Mouse (Mus musculus): ENCODE data around the gene Pde5a. TPM values are rescaled to one million over a fixed set of nuclear protein-coding genes. Genes with fewer than 3 reads are reported as not detected.

Pde5a gene
- polyA plus RNA-seq, 1 experiment from 2014 or later = 60.0 TPM

- 83% methylated on average over 1 of the region's 1 CpGs for WGBS
- H3K36me3 ChIP-seq (ENCODE audit: control insufficient read depth, insufficient read depth, low read length) = no peaks in the 10 kb centered on the region
- no peak overlapping the region for H3K9ac ChIP-seq (replicated peaks; ENCODE audit: low read depth, low read length)
- H3K4me2 ChIP-seq (replicated peaks; ENCODE audit: low read depth, low read length) = no peak overlapping the region
- no peaks in the 10 kb centered on the region for H3K9me3 ChIP-seq (ENCODE audit: control insufficient read depth, low read depth, low read length)
- no peak overlapping the region for H3K27ac ChIP-seq (ENCODE audit: low read length)
- no peak for ATAC-seq (ENCODE audit: insufficient number of reproducible peaks, insufficient read depth, low FRiP score, low read depth)
- no peak overlapping the region for H3K4me3 ChIP-seq (ENCODE audit: low read depth, low read length)
- H3K4me1 ChIP-seq (ENCODE audit: control insufficient read depth, insufficient read depth, low read length) = no peaks in the 10 kb centered on the region
- no peaks in the 10 kb centered on the region for H3K27me3 ChIP-seq (ENCODE audit: control insufficient read depth, insufficient read depth, low read length)
Measured at GRCm38 (mm10) chr3:122871596-122871995, 142.8 kb downstream of the Pde5a start.

DNA sequence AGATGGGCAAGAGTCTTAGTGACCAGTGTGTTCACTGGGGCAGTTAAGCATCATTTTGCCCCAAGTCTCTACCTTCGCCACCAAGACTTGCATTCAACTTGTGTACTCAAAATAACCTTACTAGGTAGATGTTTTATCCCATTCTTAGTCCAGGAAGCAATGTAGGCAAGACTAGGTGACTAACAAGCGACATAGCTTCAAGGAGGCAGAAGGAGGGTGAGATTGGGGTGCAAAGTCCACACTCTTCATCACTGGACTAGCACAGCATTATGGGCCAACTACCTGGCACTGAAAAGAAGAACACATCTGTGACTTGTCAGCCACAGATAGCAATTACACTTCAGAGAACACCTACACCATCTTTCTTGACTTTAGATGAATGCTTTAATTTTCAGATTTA, 148.1 kb downstream of the Pde5a start:
- no peaks in the 10 kb centered on the region for H3K27me3 ChIP-seq (ENCODE audit: control insufficient read depth, insufficient read depth, low read length)
- no peak for ATAC-seq (ENCODE audit: insufficient number of reproducible peaks, insufficient read depth, low FRiP score, low read depth)
- no peak overlapping the region for H3K9ac ChIP-seq (replicated peaks; ENCODE audit: low read depth, low read length)
- no peak overlapping the region for H3K27ac ChIP-seq (ENCODE audit: low read length)
- H3K9me3 ChIP-seq (ENCODE audit: control insufficient read depth, low read depth, low read length) = no peaks in the 10 kb centered on the region
- no peaks in the 10 kb centered on the region for H3K4me1 ChIP-seq (ENCODE audit: control insufficient read depth, insufficient read depth, low read length)
- no peak overlapping the region for H3K4me2 ChIP-seq (replicated peaks; ENCODE audit: low read depth, low read length)
- 90% methylated on average over 2 of the region's 2 CpGs for WGBS
- no peak overlapping the region for H3K4me3 ChIP-seq (ENCODE audit: low read depth, low read length)
- H3K36me3 ChIP-seq (ENCODE audit: control insufficient read depth, insufficient read depth, low read length) = no peaks in the 10 kb centered on the region

DNA sequence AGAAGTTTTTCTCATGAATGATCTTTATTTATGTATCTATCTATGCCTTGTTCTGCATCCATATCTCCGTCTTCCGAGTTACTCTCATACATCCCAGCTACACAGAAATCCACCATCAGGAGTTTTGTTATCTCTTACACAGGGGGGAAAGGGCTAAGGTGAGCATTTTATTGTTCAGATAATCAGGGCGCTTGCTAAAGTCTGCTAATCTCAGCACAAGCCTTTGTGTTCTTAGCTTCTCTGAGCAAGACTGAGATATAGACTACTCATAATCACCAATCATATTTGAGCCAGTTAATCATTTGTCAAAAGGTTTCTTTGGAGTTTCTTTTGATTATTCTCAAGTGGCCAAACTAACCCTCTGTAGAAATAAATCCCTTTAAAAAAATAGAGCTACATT, 148.8 kb downstream of the Pde5a start:
- no peaks in the 10 kb centered on the region for H3K4me1 ChIP-seq (ENCODE audit: control insufficient read depth, insufficient read depth, low read length)
- no peak for ATAC-seq (ENCODE audit: insufficient number of reproducible peaks, insufficient read depth, low FRiP score, low read depth)
- H3K4me2 ChIP-seq (replicated peaks; ENCODE audit: low read depth, low read length) = no peak overlapping the region
- H3K9me3 ChIP-seq (ENCODE audit: control insufficient read depth, low read depth, low read length) = no peaks in the 10 kb centered on the region
- no peak overlapping the region for H3K9ac ChIP-seq (replicated peaks; ENCODE audit: low read depth, low read length)
- no peaks in the 10 kb centered on the region for H3K36me3 ChIP-seq (ENCODE audit: control insufficient read depth, insufficient read depth, low read length)
- no peak overlapping the region for H3K4me3 ChIP-seq (ENCODE audit: low read depth, low read length)
- WGBS = 71% methylated on average over 3 of the region's 3 CpGs
- no peak overlapping the region for H3K27ac ChIP-seq (ENCODE audit: low read length)
- H3K27me3 ChIP-seq (ENCODE audit: control insufficient read depth, insufficient read depth, low read length) = no peaks in the 10 kb centered on the region

DNA sequence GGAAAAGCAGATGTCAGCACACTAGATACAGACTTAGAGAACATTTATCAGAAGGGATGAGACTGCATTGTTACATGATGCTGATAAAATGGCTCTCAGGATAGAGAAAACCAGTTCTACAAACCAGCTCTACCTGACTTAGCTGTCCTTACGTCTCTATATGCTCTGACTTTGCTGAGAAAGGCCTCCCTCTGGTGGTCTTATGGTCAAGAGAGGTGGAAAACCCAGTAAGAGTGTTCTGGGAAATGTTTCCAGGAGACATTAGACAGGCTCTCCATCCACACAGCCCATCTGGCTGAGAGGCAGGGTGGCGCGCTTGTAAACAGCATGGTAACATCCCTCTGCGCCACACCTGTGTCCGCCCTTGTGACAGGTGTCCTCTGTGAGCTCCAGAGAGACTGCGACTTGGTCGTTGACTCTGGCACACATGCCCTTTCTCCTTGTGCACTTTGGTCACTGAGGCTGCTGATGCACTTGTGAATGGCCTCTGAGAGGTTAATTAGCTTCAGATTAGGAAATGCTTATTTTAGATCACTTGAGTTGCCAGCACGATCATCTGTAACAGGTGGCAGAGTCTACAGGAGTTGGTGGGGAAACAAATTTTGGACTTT, 150.1 kb downstream of the Pde5a start:
- H3K9me3 ChIP-seq (ENCODE audit: control insufficient read depth, low read depth, low read length) = no peaks in the 10 kb centered on the region
- H3K4me1 ChIP-seq (ENCODE audit: control insufficient read depth, insufficient read depth, low read length) = no peaks in the 10 kb centered on the region
- no peaks in the 10 kb centered on the region for H3K27me3 ChIP-seq (ENCODE audit: control insufficient read depth, insufficient read depth, low read length)
- 78% methylated on average over 8 of the region's 8 CpGs for WGBS
- ATAC-seq (ENCODE audit: insufficient number of reproducible peaks, insufficient read depth, low FRiP score, low read depth) = no peak
- no peaks in the 10 kb centered on the region for H3K36me3 ChIP-seq (ENCODE audit: control insufficient read depth, insufficient read depth, low read length)
- no peak overlapping the region for H3K4me2 ChIP-seq (replicated peaks; ENCODE audit: low read depth, low read length)
- H3K4me3 ChIP-seq (ENCODE audit: low read depth, low read length) = no peak overlapping the region
- H3K27ac ChIP-seq (ENCODE audit: low read length) = no peak overlapping the region
- no peak overlapping the region for H3K9ac ChIP-seq (replicated peaks; ENCODE audit: low read depth, low read length)

DNA sequence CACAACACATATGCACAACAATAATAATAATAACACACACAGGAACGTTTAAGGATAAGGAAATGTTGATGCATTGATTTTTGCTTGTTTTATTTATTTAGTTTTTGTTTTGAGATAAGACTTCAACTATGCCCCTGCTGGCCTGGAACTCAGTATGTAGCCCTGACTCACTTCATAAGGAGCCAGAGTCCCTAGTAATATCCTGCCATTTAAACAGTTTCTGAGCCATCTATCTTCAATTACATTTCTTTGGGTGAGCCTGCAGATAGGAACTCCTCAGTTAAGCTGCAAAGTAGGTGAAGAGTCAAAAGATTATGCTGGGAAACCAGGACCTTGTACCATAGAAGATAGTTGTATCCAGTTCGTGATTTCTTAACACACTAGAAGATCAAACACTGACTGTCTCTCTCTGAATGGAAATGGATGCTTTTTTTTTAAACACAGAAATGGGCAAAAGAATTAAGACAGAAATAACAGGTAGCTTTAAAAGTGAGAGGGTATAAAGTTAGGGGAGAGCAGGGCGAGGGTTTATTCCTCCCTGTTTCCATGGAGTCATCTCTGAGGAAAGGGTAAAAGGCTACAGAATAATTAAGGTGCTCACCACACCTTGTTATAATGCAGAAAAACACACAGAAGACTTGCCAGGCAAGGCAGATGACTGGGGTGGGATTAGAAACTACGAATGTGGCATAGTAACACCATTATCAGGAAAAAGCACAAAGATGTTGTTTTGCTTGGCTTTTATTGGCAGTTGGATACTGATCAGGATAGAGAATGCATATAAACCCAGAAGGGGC, 159.0 kb downstream of the Pde5a start:
- Histone ChIP-seq H3K4me2 (replicated peaks; ENCODE audit: low read depth, low read length) (no peak overlapping the region), H3K9ac (replicated peaks; ENCODE audit: low read depth, low read length) (no peak overlapping the region), H3K27ac (ENCODE audit: low read length) (peak overlapping the region; percentile 40; the same call in 1 of the 2 replicates), H3K36me3 (ENCODE audit: control insufficient read depth, insufficient read depth, low read length) (no peaks in the 10 kb centered on the region), H3K9me3 (ENCODE audit: control insufficient read depth, low read depth, low read length) (no peaks in the 10 kb centered on the region), H3K4me1 (ENCODE audit: control insufficient read depth, insufficient read depth, low read length) (no peaks in the 10 kb centered on the region), H3K27me3 (ENCODE audit: control insufficient read depth, insufficient read depth, low read length) (no peaks in the 10 kb centered on the region), H3K4me3 (ENCODE audit: low read depth, low read length) (no peak overlapping the region)
- 59% methylated on average over 4 of the region's 4 CpGs for WGBS
- ATAC-seq (ENCODE audit: insufficient number of reproducible peaks, insufficient read depth, low FRiP score, low read depth) = peak; percentile 33; the same call in 1 of the 2 replicates

DNA sequence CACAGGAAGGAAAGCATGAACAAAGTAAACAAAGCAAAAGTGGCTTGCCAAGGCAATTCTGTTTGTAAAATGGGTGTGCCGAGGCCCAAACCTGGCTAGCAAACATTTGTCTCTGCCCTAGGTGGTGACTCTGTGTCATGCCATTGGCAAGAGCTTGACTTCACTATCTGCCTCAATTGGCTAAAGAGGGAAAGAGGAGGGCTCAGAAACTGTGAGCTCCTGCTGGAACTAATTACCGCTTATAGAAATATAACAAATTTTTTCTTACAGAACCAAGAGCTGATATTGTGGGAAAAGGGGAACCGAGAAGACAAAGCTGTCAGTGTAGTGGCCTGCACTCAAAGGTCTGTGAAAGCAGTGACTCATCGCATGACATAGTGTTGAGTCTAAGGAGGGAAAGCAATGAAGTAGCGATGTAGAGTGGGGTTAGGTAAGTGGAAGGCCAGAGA, 159.6 kb downstream of the Pde5a start:
- H3K9me3 ChIP-seq (ENCODE audit: control insufficient read depth, low read depth, low read length) = no peaks in the 10 kb centered on the region
- no peak overlapping the region for H3K4me3 ChIP-seq (ENCODE audit: low read depth, low read length)
- peak; percentile 71 for ATAC-seq (ENCODE audit: insufficient number of reproducible peaks, insufficient read depth, low FRiP score, low read depth)
- no peaks in the 10 kb centered on the region for H3K27me3 ChIP-seq (ENCODE audit: control insufficient read depth, insufficient read depth, low read length)
- H3K4me1 ChIP-seq (ENCODE audit: control insufficient read depth, insufficient read depth, low read length) = no peaks in the 10 kb centered on the region
- peak overlapping the region; percentile 52; the same call in 1 of the 2 replicates for H3K27ac ChIP-seq (ENCODE audit: low read length)
- H3K4me2 ChIP-seq (replicated peaks; ENCODE audit: low read depth, low read length) = no peak overlapping the region
- H3K36me3 ChIP-seq (ENCODE audit: control insufficient read depth, insufficient read depth, low read length) = no peaks in the 10 kb centered on the region
- no peak overlapping the region for H3K9ac ChIP-seq (replicated peaks; ENCODE audit: low read depth, low read length)
- WGBS = 63% methylated on average over 5 of the region's 5 CpGs

GRCm38 (mm10) chr3:122894772-122895171, 166.0 kb downstream of the Pde5a start, which contains the start of gene Fabp2:
Fabp2 (plus strand) TSS chr3:122895072.
- Histone ChIP-seq H3K9me3 (ENCODE audit: control insufficient read depth, low read depth, low read length) (no peaks in the 10 kb centered on the region), H3K9ac (replicated peaks; ENCODE audit: low read depth, low read length) (no peak within 1 kb of the TSS), H3K27me3 (ENCODE audit: control insufficient read depth, insufficient read depth, low read length) (no peaks in the 10 kb centered on the region), H3K4me2 (replicated peaks; ENCODE audit: low read depth, low read length) (no peak within 1 kb of the TSS), H3K36me3 (ENCODE audit: control insufficient read depth, insufficient read depth, low read length) (no peaks in the 10 kb centered on the region), H3K4me1 (ENCODE audit: control insufficient read depth, insufficient read depth, low read length) (no peaks in the 10 kb centered on the region), H3K27ac (ENCODE audit: low read length) (no peak within 1 kb of the TSS), H3K4me3 (ENCODE audit: low read depth, low read length) (no peak within 1 kb of the TSS)
- 92% methylated on average over 3 of the region's 3 CpGs for WGBS
- ATAC-seq (ENCODE audit: insufficient number of reproducible peaks, insufficient read depth, low FRiP score, low read depth) = no peak

GRCm38 (mm10) chr3:122895189-122895731, 166.5 kb downstream of the Pde5a start:
- no peak overlapping the region for H3K9ac ChIP-seq (replicated peaks; ENCODE audit: low read depth, low read length)
- H3K36me3 ChIP-seq (ENCODE audit: control insufficient read depth, insufficient read depth, low read length) = no peaks in the 10 kb centered on the region
- no peak overlapping the region for H3K4me2 ChIP-seq (replicated peaks; ENCODE audit: low read depth, low read length)
- no peaks in the 10 kb centered on the region for H3K4me1 ChIP-seq (ENCODE audit: control insufficient read depth, insufficient read depth, low read length)
- H3K4me3 ChIP-seq (ENCODE audit: low read depth, low read length) = no peak overlapping the region
- ATAC-seq (ENCODE audit: insufficient number of reproducible peaks, insufficient read depth, low FRiP score, low read depth) = no peak
- no peak overlapping the region for H3K27ac ChIP-seq (ENCODE audit: low read length)
- 67% methylated on average over 11 of the region's 11 CpGs for WGBS
- H3K27me3 ChIP-seq (ENCODE audit: control insufficient read depth, insufficient read depth, low read length) = no peaks in the 10 kb centered on the region
- no peaks in the 10 kb centered on the region for H3K9me3 ChIP-seq (ENCODE audit: control insufficient read depth, low read depth, low read length)
